Mouse (Mus musculus) urinary bladder, adult 2 months (tissue): ENCODE measurements around the gene Slc16a13. TPM values are rescaled to one million over a fixed set of nuclear protein-coding genes. Genes with fewer than 3 reads are reported as not detected.

Experiments
- DNase-seq: peaks from one replicate; pipeline ENCODE4 v3.0.0; 2022; ENCODE audit warnings: low spot score
- polyA plus RNA-seq: library from polyadenylated mRNA; depleted of rRNA; stranded (reverse); fragments of >200 nt; gene quantifications from 2 replicates; pipeline ENCODE4 v1.2.3, GENCODE M21; 2012

Gene Slc16a13
- polyA plus RNA-seq, 1 experiment, result 8.5 TPM

DNA sequence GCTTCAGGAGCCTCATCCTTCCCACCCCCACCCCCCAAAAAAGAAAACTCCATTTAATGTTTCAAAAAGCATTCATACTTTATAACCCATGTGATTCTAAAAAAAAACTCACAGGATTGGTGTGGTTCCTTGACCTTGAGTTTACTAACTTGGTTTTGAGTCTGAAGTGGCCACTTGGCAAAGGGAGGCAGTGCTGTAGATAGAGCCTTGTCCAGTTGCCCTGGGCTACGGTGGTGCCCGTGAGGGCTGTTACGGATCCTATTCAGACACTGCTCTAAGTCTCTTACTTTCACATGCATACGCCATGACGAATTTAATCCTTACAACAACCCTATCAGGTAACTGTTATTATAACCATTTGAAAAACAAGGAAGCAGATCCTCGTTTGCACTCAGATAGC lies 8.9 kb downstream of the Slc16a13 start:
- no peak for DNase-seq

DNA sequence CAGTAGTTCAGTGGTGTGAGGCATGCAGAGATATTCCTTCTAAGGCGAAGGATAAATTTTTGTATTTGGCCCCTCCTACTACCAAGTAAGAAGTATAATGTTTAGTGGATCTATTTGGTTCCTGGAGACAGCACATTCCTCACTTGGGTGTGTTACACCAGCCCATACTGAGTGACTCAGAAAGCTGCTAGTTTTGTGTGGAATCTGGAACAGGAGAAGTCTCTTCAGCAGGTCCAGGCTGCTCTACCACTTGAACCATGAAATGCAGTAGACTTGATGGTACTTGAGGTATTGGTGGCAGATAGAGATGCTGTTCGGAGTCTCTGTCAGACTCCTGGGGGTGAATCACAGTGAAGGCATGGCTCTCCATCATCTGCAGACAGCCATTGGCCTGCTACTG lies 10.2 kb downstream of the Slc16a13 start:
- no peak for DNase-seq

DNA sequence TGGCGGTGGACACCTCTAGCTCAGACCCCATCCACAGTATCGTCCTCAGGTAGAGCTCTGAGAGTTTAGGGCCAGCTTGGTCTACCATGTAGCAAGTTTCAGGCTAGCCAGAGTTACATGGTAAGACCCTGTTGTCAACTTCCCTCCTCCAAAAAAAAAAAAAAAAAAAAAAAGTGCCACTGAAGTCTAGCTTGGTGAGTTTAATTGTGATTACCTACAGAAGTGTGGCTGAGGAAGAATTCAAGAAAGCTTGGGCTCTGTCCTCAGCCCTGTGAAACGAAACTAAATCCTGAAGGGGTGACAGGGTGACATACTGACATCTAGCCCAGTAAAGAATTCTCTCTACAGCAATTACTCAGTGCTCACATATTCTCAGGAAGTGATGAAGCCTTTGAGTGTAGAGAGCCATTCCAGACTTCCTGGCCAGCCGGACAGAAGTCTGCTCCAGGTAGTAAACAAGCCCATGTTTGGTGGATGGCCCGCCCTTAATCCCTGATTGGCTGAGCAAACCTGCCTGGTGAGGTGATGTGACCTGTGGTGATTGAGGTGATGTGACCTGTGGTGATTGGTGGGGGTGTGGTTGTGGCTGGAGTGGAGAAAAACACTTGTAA lies 12.0 kb downstream of the Slc16a13 start:
- no peak for DNase-seq

DNA sequence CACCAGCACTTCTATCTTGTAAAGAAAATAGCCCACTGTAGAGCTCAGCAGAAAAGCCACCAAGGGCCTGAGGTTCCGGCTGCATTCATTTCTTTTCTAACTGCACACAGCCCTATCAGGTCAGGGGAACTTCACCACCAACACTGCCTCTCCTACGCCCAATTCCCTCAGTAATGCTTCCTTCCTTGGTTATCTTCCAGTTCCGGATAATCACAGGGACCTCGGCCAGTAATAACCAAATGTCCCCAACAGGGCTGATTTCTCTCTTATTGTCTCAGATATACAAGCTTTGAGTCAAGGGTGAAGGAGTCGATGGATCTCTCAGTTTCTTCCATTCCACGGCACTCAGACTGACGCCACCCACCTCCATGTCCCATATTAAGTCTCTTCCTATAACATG lies 13.6 kb downstream of the Slc16a13 start:
- DNase-seq, result no peak

DNA sequence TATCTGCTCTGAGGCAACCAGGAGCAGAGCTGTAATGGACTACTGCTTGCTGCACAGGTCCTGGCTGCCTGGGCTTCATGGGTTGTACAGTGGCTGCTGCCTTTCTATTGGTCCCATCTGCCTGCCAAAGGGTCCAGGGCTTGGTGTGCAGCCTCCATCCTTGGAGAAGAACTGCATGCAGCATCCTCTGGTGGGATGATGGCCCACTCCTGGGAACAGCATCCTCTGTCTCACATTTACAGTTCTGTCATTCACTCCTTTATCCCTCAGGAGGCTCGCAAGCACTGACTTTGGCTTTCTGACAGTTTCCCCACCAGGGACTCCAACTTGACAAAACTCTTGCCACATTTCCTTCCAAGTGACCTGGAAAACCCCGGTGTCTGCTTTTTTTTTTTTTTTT lies 14.1 kb downstream of the Slc16a13 start:
- DNase-seq, result no peak

DNA sequence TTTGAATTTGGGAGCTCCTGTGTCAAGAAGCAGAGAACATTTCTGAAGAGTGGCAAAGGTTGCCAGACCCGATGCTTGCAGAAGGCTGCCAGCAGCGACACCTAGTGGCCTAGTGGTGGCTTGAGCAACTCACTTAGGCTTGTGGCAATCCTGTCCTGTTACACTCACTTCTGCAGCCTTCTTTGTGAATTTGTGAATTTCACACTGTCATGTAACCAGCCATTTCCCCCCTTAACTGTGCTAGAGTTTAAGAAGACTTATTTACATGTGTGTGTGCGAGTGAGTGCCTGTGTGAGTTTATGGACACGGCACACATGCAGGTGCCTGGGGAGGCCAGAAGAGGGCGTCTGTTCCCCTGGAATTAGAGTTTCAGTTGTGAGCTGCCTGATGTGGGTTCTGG lies 19.2 kb downstream of the Slc16a13 start:
- DNase-seq, result peak; percentile 68

DNA sequence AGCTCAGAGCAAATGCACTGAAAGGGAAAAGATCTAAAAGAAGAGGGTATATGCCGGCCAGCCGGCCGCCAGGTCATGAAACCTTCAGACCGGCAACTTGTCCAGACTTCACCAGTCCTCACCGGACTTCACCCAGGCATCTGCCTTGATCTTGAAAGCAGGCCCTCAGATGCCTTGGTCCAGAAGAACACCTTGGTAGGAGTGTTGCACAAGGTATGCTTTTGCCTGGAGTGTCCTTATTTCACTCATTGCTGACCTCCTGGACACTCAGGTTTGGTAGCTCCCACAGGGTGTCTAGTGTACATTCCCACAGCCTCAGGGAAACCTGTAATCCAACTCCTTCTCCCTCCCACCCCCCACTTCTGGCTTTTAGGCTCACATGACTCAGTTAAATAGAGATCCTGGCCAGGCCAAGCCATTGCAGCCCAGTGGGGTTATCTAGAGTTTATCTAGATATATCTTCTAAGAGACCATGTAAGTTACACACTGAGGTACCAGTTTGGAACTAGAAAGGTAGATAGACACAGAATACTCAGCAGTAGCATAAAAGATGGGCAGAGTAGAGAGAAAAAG lies 20.7 kb downstream of the Slc16a13 start:
- DNase-seq, result no peak

DNA sequence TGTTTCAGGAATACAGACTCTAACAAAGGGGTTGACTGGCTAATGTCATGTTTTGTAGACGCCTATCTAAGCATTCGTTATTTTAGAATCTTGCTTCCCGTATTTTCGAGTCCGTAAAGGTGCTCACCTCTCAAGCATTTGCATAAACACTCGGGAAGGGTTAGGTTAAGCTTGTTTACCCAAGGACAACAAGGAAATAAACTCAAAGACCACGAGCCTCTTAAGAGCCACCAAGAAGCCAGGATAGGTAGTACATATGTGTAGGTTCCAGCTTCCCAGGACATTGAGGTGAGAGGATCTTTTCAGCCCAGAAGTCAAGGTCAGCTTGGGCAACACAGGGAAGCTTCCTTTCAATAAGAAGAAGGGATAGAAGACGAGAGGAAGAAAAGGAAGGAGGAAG lies 21.8 kb downstream of the Slc16a13 start:
- no peak for DNase-seq

DNA sequence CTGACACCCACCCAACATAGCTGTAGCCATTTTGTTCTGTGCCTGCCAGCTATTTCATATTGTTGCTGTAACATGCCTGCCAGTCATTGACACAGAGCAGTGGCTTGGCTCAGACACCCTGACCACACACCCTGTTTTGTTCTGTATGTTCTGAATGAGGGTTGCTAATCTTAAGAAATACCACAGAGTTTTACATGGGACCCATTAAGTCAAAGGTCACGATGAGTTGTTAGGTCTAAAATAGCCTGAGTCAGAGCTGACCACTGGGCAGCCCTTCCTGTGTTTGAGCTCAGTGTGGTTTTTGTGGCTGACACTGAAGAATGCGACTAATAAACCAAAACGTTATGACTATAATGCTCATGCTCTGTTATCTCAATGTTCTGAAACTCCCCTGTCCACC lies 22.5 kb downstream of the Slc16a13 start:
- no peak for DNase-seq

DNA sequence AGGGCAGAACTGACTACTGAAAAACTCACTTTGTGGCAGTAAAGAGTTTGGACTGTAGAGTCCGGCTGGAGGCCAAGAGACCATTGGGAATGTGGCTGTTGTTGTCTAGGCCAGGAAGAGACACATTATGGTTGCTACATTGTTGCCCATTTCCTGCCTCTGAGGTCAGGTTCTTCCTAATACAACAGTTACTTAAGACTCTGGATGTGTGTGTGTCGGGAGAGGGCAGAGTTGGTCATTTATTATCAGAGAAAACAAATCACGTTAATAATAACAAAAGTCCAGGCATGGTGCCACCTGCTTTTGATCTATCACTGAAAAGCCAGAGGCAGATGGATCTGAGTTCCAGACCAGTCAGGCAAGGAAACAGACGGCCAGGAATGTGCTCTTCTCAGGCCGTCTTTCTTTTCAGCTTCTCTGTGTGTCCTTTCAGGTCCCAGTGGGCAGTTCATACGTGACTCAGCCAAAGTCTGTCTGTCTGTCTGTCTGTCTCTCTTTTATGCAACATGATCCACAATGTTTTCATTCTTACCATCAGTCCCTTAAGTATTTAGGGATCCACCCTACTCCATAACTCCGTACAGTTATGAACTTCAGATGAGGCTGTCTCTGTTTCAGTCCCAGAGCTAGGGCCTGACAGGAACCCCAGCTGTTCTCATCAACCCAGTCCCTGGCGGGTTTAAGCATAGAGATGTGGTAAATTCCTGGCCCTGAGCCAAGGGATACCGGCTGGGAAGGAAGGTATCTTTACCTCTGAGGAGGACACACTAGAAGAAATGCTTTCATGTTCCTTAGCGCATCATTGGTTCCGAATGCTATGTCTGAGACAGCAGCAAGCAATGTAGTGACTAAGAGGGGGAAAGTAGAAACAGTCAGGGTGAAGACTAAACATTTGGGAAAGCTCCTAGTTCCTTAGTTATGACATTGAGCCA lies 27.2 kb downstream of the Slc16a13 start:
- no peak for DNase-seq

DNA sequence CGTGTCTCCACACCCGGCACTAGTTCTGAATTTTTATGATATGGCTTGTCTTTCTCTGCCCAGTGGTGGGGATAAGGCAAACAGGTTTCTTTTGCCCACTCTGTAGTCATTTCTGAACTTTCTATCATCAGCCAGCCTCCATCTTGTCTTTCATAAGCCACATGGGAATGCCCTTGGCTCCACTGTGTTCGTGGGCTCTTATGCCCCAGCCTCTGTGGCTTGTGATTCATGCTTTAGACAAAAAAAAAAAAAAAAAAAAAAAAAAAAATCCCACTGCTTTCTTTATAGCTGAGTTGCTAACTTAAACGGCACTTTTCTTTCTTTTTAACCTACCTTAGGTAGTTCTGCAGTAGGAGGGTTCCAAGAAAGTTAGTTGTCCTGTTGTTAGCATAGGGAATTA lies 28.7 kb downstream of the Slc16a13 start:
- no peak for DNase-seq

DNA sequence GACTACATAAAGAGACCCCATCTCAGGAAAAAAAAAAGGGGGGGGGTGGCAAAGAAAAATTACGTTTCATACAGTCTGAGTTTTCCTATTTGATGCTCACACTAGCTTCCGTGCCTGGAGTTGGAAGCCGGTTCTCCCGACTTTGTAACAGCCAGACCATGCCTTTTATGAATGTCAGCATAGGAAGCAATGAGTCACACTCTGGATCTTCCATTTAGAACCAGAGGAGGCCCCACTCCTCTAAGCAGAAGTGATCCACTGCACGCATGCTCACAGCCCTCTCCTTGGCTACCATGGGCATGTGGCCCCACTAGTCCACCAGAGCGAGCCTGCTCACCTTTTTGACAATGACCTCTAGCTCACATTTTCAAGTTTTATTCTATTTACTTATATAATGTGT lies 29.7 kb downstream of the Slc16a13 start:
- no peak for DNase-seq

DNA sequence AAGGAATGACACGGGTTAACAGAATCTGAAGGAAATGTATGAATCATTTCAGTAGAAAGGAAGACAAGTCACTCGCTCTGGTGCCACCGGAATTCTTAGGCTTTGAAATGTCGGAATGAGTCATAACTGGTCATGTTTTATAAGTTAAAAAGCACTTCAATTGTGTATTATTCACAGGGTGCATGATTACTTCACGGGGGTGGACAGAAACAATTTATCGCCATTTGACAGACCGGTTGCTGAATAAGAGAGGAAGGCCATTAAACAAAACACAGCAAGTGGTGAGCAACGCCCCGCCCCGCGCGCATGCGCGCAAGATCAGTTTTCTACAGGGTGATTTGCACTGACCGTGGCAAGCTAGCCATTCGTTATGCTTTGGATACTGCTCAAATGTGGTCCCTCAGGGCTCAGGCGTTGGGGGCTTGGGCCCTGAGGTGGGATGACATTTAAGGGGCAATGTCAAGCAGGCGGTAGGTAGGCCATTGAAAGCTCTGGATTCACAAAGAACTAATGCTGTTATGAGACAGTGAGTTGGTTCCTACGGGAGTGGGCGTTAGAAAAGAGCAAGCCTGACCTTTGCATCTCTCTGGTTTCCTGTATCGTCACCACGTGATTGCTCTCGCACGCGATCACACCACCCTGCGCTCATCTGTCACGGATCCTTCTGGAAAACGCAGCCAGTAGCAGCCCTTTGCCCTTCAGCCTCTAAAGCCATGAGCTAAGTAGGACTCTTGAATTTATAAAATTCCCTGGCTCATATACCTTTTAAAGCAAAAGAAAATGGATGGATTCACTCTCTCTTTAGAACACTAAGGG lies 31.3 kb downstream of the Slc16a13 start:
- DNase-seq, result no peak

DNA sequence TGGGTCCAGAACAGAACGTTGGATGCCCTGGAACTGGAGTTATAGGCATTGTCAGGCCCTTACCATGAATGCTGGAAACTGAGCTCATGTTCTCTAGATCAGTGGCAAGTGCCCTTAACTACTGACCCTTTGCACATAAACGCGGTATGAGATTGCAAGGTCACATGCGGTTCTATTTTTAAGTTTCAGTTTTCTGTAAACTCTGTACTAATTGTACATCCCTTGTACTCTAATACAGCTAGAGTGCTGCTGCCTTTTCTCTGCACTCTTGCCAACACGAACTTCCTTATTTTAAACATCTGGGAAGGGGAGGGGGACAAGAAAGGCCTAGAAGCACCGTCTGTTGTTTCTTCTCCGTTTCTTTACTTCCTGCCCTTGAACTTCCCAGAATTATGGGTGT lies 35.7 kb downstream of the Slc16a13 start:
- no peak for DNase-seq

DNA sequence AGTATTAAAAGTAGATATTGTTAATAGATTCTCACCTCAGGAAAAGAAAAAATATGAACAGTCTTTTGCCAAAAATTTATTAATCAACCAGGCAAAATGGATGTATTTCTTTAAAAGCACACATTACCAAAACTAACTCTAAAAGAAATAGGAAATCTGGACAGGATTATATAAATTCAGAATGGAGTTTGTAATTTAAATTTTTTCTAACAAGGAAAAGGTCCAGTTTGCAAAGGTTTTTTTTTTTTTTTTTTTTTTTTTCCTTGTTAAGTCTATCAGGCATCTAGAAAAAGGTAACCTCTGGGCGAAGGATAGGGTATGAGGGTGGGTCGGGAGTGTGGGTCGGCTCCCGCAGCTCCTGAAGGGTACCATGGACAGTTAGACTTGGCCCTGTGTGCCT lies 40.4 kb downstream of the Slc16a13 start:
- no peak for DNase-seq

DNA sequence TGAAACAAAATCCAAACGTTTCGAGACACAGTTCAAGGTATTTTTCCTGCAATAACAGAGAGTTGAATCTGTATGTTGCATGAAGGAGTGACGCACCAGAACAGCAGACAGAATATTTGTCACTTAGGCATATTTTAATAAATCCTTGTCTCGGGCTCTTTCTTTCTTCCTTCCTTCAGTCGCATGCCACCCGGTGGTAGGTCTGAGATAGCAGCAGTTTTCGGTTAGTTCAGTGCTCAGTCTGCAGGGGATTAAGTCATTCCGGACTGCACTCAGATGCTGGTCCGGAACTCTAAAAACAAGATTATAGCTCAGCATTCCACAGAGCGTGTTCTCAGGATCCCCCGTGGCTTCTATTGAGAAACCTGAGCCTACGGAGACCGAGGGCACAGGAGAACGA lies 41.5 kb downstream of the Slc16a13 start:
- DNase-seq, result no peak

DNA sequence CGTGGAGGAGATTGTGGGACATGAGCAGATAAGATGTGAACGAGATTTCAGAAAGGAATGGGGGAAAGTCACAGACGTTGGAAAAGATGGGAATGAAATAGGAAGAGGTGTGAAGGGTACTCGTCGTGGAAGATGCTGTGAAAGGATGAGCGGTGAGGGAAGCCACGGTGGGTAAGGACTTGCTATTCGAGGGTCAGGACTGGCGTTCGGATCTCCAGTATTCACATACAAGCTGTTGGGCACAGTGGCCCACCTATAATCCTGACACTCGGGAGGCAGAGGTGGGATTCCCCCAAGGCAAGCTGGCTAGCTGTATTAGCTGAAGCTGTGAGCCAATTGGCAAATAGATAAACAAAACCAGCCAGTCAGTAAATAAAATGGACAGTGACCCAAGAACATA lies 42.1 kb downstream of the Slc16a13 start:
- DNase-seq, result no peak

DNA sequence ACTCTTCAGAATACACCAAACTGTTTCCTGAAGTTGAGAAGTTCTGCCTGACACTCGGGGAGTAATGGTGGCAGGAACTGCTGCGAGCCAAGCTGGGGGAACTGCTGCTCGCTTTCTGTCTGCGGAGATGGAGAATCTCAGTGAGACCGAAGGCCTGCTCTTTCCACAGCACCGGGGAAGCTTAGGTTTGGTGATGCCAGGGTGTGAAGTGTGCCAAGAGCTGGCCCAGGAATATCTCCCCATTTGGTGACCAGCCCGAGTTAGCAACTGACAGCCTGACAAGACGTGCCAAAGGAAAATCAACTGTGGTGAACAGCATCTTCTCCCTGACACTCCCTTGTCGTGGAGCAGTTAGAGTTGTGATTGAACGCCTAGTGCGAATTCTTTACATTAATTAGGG lies 42.6 kb downstream of the Slc16a13 start:
- DNase-seq, result no peak

DNA sequence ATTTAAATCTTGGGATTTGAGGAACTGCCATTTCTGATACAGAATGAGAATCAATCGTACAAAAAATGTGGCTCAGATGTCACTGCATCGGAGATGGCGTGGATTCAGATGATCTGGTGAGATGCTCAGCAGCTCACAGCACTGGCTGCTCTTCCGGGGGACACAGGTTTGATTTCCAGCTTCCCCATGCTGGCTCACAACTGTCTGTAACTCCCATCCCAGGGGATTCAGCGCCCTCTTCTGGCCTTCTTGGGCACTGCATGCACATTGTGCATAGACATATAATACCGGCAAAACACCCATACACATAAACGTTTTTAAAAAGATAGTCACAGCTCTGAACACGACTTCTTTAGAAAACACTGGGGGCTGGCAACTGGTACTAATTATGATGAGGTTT lies 43.2 kb downstream of the Slc16a13 start:
- no peak for DNase-seq

DNA sequence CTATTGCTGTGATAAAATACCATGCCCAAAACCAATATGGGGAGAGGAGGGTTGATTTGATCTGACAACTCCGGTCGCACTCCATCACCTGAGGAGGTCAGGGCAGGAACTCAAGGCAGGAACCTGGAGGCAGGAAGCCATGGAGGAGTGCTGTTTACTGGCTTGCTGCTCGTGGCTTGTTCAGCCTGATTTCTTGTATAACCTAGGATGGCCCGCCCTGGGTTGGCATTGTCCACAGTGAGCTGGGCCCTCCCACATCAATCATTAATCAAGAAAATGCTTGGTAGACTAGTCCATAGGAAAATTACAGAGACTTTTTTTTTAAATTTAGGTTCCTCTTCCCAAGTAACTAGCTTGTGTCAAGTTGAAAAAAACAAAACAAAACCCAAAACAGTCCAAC lies 46.4 kb downstream of the Slc16a13 start:
- no peak for DNase-seq

DNA sequence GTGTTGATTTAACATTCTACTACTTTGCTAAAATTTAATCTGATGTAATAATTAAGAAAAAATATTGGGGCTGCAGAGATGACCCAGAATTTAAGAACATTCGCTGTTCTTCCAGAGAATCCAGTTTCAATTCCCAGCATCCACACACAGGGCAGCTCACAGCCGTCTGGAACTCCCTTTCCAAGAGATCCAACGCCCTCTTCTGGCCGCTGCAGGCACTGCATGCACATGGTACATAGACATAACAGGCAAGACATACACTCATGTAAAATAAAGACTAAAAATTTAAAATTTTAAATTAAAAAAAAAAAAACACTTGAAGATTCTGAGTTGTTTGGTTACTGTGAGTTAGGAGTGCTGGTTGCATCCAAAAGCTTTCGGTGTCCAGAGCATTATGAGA lies 48.6 kb downstream of the Slc16a13 start:
- no peak for DNase-seq

DNA sequence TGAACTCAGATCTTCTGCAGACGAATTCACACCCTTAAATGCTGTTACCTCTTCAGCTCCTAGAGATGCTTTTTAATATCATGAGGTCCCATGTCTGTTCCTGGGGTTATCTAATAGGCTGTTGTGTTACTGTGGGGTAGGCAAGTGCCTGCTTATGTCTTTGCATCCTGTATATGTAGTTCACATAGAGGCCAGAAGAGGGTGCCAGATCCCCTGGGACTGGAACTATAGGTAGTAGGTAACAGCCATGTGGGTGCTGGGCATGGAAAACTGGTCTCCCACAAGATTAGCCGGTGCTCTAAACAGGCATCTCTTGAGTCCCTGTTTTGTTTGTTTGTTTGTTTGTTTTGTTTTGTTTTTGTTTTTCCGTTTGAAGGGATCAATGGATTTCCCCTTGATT lies 49.0 kb downstream of the Slc16a13 start:
- no peak for DNase-seq
